Mouse (Mus musculus): ENCODE results near the gene Fkbp8.

DNA sequence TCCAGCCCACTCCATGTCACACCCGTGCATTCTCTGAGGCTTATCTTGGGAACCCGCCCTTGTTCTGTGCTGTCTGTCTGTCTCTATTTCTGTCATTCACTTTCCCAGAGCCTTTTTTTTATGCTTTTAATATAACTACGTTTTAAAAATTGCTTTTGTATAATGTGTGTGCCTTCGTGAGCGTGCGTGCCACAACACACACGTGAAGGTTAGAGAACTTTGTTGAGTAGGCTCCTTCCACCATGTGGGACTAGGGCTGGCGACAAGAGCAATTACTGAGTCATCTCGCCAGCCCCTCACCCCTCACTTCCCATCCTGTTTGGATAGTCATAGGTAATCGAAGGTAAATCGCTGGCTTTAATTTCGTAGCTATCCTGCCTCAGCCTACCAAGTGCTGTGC lies 25.0 kb upstream of the Fkbp8 start:
- TF ChIP-seq CTCF (conservative IDR thresholded peaks at IDR 0.05 in 1 of 2, IDR thresholded peaks at IDR 0.05 in 1 of 2; ENCODE audit: low read depth in 2 of 2, low read length in 2 of 2) (no peak), CHD2 (IDR thresholded peaks at IDR 0.05; ENCODE audit: low read length) (no peak), MAX (IDR thresholded peaks at IDR 0.05; ENCODE audit: low read length) (no peak), POLR2A (IDR thresholded peaks at IDR 0.05; ENCODE audit: low read depth, low read length) (no peak), EP300 (IDR thresholded peaks at IDR 0.05; ENCODE audit: low read length) (no peak)
